ENCODE assay signal across 20 mouse cellular contexts in the genomic region with DNA sequence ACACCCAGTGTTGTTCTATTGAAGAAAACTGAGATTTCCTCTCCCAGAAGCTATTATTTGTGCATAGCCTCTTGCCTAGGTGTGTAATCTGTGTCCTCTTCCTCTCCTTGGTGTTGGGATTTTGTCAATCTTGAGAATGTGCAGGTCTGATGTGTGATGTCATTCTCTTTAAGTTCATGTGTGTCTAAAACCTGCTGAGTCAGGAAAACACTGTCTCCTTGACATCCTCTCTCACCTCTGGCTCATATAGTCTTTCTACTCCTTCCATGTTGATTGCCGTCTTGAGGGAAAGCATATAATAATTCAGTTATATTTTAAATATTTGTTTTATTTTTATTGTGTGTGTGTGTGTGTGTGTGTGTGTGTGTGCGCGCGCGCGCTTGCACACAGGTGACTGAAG.
DNase-seq lines count a peak whose midpoint lies in the region; TF ChIP-seq lines count a peak whose summit lies in the region.
"Had no signal": no experiment of that assay in that cellular context is flagged by ENCODE, and none has a peak within 500 bp of the region (broad histone marks: within the 10 kb centered on the region; RNA-seq: fewer than 3 reads in every experiment).

No protein-coding gene starts in this region.

- TF ChIP-seq RAD21 in CH12.LX (IDR thresholded peaks at IDR 0.05; ENCODE audit: low read depth, low read length): no peak

- H3K4me1 ChIP-seq in CH12.LX (ENCODE audit: control insufficient read depth in 1 of 2, insufficient read depth in 2 of 2) (no peaks in the 10 kb centered on the region), ES-E14 (ENCODE audit: control insufficient read depth in 2 of 2, insufficient read depth in 2 of 2, low read length in 2 of 2, poor library complexity in 1 of 2) (no peaks in the 10 kb centered on the region)

- no peaks in the 10 kb centered on the region for H3K36me3 ChIP-seq in CH12.LX (replicated peaks in 1 of 2; ENCODE audit: control insufficient read depth in 1 of 2, insufficient read depth in 1 of 2, low read length in 1 of 2)
- no peaks in the 10 kb centered on the region for H3K36me3 ChIP-seq in ES-E14 (ENCODE audit: control insufficient read depth, insufficient read depth, low read length, poor library complexity, severe bottlenecking)
- H3K36me3 ChIP-seq: G1E had no signal

- TF ChIP-seq EP300 in CH12.LX (IDR thresholded peaks at IDR 0.05; ENCODE audit: low read length): no peak

- H3K9me3 ChIP-seq in CH12.LX (replicated peaks; ENCODE audit: low read length): no peaks in the 10 kb centered on the region
- H3K9me3 ChIP-seq in ES-E14 (ENCODE audit: control insufficient read depth, insufficient read depth, low read depth, low read length): no peaks in the 10 kb centered on the region
- H3K9me3 ChIP-seq: G1E had no signal

- no peak overlapping the region for H3K4me2 ChIP-seq in CH12.LX (ENCODE audit: insufficient read depth, low read depth, poor library complexity, severe bottlenecking)

- dilution Hi-C loops in CH12.LX (cut with MboI; ENCODE audit: extremely low pct_ligation_motif_present, extremely low pct_unique_long_range_greater_than_20kb, low sequenced_read_pairs): no loop called here

- no peak for TF ChIP-seq CTCF in CH12.LX (conservative IDR thresholded peaks at IDR 0.05 in 1 of 2, IDR thresholded peaks at IDR 0.05 in 1 of 2; ENCODE audit: low read depth in 2 of 2, low read length in 2 of 2)

- H3K27ac ChIP-seq in CH12.LX (ENCODE audit: insufficient read depth, low read depth): no peak overlapping the region
- no peak overlapping the region for H3K27ac ChIP-seq in ES-E14 (ENCODE audit: insufficient read depth, low read depth, low read length, poor library complexity, severe bottlenecking)

- H3K27me3 ChIP-seq in CH12.LX (replicated peaks): peaks cover 79% of the 10 kb centered on the region
- H3K27me3 ChIP-seq: Patski had no signal

- peak; percentile 51 for DNase-seq in heart, adult 11 months
- no peak for DNase-seq in heart, adult 8-10 months (ENCODE audit: low spot score)
- DNase-seq in CH12.LX (ENCODE audit: extremely low read depth): no peak
- no peak for DNase-seq in ES-E14 (ENCODE audit: low read depth, low spot score)
- no peak for DNase-seq in thymus, adult 18-20 months
- no peak for DNase-seq in cerebellum, adult 18-20 months
- DNase-seq: adrenal gland, adult 2 months; adrenal gland, adult 8-10 months; adrenal gland, postnatal 10 days; adrenal gland, postnatal 14 days; adrenal gland, postnatal 25 days; adrenal gland, postnatal 36 days; B cell, adult 2 months; cerebellum, adult 11 months; cerebellum, adult 11-12 months; cerebellum, adult 2 months; cerebellum, adult 8-10 months; cerebellum, adult 9-10 months had no signal

- in situ Hi-C loops in CH12.LX (cut with MboI; ENCODE audit: low pct_ligation_motif_present, low pct_unique_long_range_greater_than_20kb, low sequenced_read_pairs): no loop called here
- in situ Hi-C loops in ES-E14 (cut with MboI; ENCODE audit: low sequenced_read_pairs in 2 of 2, unreplicated experiment in 2 of 2): no loop called here

- TF ChIP-seq POLR2A in CH12.LX (IDR thresholded peaks at IDR 0.05; ENCODE audit: low read depth, low read length): no peak

- H3K79me2 ChIP-seq in CH12.LX (replicated peaks; ENCODE audit: control insufficient read depth, extremely low read depth, insufficient read depth, poor library complexity, severe bottlenecking): no peaks in the 10 kb centered on the region

- no peak overlapping the region for H3K9ac ChIP-seq in CH12.LX (ENCODE audit: insufficient read depth, low read depth)
- H3K9ac ChIP-seq in ES-E14 (ENCODE audit: insufficient read depth, low read depth, low read length, poor library complexity, severe bottlenecking): no peak overlapping the region

- H3K4me3 ChIP-seq in CH12.LX (replicated peaks in 1 of 3; ENCODE audit: low read depth in 2 of 3, low read length in 2 of 3, poor library complexity in 1 of 3) (no peak overlapping the region), ES-E14 (ENCODE audit: insufficient read depth in 1 of 2, low read depth in 1 of 2, low read length in 2 of 2, poor library complexity in 1 of 2, severe bottlenecking in 1 of 2) (no peak overlapping the region)

TF ChIP-seq in CH12.LX, 34 proteins besides CTCF, POLR2A, EP300 and RAD21:
- TF ChIP-seq USF2 (conservative IDR thresholded peaks at IDR 0.05; ENCODE audit: low read depth, low read length) (no peak), MXI1 (IDR thresholded peaks at IDR 0.05; ENCODE audit: low read depth, low read length) (no peak), MAFK (IDR thresholded peaks at IDR 0.05; ENCODE audit: insufficient replicate concordance, low read length) (peak; percentile 65; the same call in 1 of the 2 replicates), CHD2 (IDR thresholded peaks at IDR 0.05; ENCODE audit: low read length) (no peak)

TF ChIP-seq in ES-E14, 5 proteins besides CTCF, POLR2A, EP300 and RAD21:
- no peak for TF ChIP-seq ZNF384 (IDR thresholded peaks at IDR 0.05; ENCODE audit: low read depth, low read length)
- TF ChIP-seq MAFK (IDR thresholded peaks at IDR 0.05; ENCODE audit: insufficient read depth, low read depth, low read length): peak; percentile 69
